Mouse (Mus musculus) gastrocnemius, adult 2 months (tissue): ENCODE data around the gene Neurl3. TPM values are rescaled to one million over a fixed set of nuclear protein-coding genes. Genes with fewer than 3 reads are reported as not detected.

Experiments used
- DNase-seq: peaks from one replicate; pipeline ENCODE4 v3.0.0; 2022
- H3K27ac ChIP-seq: fragments of 200-600 bp; 2 replicates; pipeline ENCODE4 v1.8.1; 2022; ENCODE audit warnings: mild to moderate bottlenecking
- H3K4me3 ChIP-seq: fragments of 200-600 bp; 2 replicates; pipeline ENCODE4 v1.8.1; 2022; ENCODE audit warnings: mild to moderate bottlenecking, moderate library complexity
- CTCF ChIP-seq: fragments of 200-600 bp; IDR thresholded peaks from 2 replicates; pipeline ENCODE4 v1.8.1; 2022; ENCODE audit warnings: antibody characterized with exemption, mild to moderate bottlenecking, moderate library complexity
- intact Hi-C: fragments of 180-260 bp; cut with DNase I; formaldehyde crosslinking; loops from one replicate; pipeline ENCODE4 v1.15.1; 2025
- total RNA-seq, 2 experiments: library from RNA; stranded (reverse); gene quantifications; 2 replicates each; pipeline ENCODE4 v1.2.3; 2021

Neurl3 gene
- total RNA-seq, 2 experiments from 2014 or later: 0.41 to 0.59 TPM

DNA sequence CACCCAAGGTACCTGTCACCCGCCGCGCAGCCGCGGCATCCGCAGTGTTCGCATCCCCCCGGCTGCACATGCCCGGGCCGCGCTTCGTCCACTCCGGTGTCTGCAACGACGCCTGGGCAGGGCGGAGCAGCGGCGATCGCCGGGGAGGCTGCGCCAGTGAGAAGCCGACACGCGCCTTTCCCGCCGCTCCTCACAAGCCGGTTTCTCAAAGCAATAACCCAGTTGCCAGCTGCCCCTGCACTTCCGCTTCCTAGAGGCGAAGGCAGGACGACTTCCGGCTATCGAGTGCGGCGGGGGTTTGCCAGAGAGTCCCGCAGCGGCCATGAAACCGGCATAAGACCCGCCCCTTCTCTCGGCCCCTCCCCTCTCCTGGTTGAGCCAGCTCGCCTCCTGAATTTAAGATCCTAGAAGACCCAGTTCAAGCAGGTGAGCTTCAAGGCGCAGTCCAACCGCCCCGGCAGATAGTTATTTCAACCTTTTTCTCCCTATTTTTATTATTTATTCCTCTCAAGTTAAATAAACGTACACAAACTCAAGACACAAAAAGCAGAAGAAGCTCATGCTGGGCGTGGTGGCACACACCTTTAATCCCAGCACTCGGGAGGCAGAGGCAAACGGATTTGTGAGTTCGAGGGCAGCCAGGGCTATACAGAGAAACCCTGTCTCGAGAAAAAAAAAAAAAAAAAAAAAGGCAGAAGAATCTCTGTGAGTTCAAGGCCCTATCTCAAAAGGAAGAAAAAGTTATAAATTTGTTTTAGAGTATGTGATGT is 30.2 kb downstream of the Neurl3 start, which contains the start of gene Uggt1:
TSS of gene Uggt1 (minus strand) at position 663 of the 770 bp plus-strand sequence.
- H3K4me3 ChIP-seq: peak within 1 kb of the TSS; percentile 89
- H3K27ac ChIP-seq: peak within 1 kb of the TSS; percentile 87
- peak; percentile 96 for DNase-seq
- no peak for TF ChIP-seq CTCF
- intact Hi-C loops: no loop called here

GRCm38 (mm10) chr1:36243447-36244057 is 30.9 kb downstream of the Neurl3 start:
- TF ChIP-seq CTCF: no peak

GRCm38 (mm10) chr1:36241903-36242429 is 32.5 kb downstream of the Neurl3 start:
- H3K4me3 ChIP-seq: no peak overlapping the region
- intact Hi-C loops: no loop called here
- no peak overlapping the region for H3K27ac ChIP-seq
- TF ChIP-seq CTCF: no peak
- no peak for DNase-seq

More at GRCm38 (mm10) chr1:36243447-36244057, 30.9 kb downstream of the Neurl3 start:
- Histone ChIP-seq H3K4me3 (peak overlapping the region; percentile 89), H3K27ac (peak overlapping the region; percentile 87)
- DNase-seq: no peak
- intact Hi-C loops: no loop called here

DNA sequence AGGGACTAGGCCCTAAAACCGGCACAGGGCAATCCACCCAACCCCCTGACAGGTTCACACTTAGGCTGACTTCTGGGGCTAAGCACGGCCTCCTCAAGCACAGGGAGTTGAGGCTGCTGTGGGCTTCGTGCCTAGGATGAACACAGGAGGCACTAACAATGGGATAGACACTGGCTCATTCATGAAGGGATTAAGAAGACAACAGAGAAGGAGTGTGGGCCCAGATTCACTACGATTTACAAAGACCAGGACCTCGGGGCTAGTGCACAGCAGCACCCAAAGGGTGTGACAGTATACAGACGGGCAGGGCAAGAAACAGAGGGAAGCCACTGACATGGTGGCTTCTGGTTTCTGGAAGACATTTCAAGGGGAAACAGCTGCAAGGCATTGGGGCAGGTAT is 34.3 kb downstream of the Neurl3 start:
- TF ChIP-seq CTCF: no peak
- DNase-seq: no peak
- intact Hi-C loops: no loop called here
- no peak overlapping the region for H3K4me3 ChIP-seq
- no peak overlapping the region for H3K27ac ChIP-seq

GRCm38 (mm10) chr1:36239396-36239795 is 35.1 kb downstream of the Neurl3 start:
- no peak overlapping the region for H3K27ac ChIP-seq
- no peak overlapping the region for H3K4me3 ChIP-seq
- intact Hi-C loops: no loop called here
- no peak for DNase-seq
- TF ChIP-seq CTCF: no peak

- DNase-seq: no peak
- intact Hi-C loops: no loop called here
- H3K4me3 ChIP-seq: peak overlapping the region; percentile 25; the same call in 1 of the 2 replicates
- TF ChIP-seq CTCF: no peak
- peak overlapping the region; percentile 62 for H3K27ac ChIP-seq
These were observed 38.6 kb downstream of the Neurl3 start for GRCm38 (mm10) chr1:36235855-36236254.

- Histone ChIP-seq H3K27ac (peak overlapping the region; percentile 62), H3K4me3 (peak overlapping the region; percentile 25; the same call in 1 of the 2 replicates)
- no peak for TF ChIP-seq CTCF
- DNase-seq: no peak
- intact Hi-C loops: no loop called here
These were observed 39.3 kb downstream of the Neurl3 start for GRCm38 (mm10) chr1:36235057-36235639.

GRCm38 (mm10) chr1:36233218-36233617 is 41.3 kb downstream of the Neurl3 start:
- intact Hi-C loops: no loop called here
- no peak for DNase-seq
- Histone ChIP-seq H3K4me3 (no peak overlapping the region), H3K27ac (no peak overlapping the region)
- TF ChIP-seq CTCF: no peak

DNA sequence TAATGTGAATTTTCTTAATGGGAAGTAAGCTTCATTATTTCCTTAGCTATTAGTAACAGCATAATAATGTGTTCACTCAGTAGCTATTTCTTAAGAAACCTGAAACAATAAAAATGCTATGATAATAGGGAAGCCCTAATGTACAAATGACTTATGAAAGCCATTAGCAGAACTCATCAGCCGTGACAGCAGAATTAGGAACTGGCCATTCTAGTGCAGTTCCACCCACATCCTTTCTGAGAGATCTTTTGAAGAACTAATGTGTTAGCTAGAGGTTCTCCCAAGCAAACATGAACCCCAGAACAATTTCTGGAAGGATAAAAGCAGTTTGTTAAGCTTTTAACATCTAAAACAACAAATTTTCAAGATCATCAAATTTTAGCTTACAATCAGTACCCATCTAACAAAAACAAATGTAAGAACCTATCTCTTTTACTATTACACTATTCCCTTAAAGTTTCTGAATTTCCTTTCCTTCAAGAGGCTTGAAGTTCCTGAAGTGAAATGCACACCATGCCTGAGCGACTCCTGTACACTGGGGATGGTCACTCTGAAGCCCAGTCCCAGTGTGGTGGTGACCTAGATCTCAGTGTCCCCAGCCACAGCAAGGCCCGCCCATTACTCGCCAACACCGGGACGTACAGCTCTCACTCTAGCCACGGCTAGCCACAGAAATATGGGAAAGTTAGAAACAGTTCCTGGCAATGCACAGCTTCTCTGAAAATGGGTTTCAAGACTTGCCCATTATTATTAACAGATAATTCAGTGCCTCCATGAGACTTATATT is 43.4 kb downstream of the Neurl3 start:
- peak; percentile 68 for DNase-seq
- no peak for TF ChIP-seq CTCF
- Histone ChIP-seq H3K4me3 (no peak overlapping the region), H3K27ac (peak overlapping the region; percentile 71)
- intact Hi-C loops: no loop called here

DNA sequence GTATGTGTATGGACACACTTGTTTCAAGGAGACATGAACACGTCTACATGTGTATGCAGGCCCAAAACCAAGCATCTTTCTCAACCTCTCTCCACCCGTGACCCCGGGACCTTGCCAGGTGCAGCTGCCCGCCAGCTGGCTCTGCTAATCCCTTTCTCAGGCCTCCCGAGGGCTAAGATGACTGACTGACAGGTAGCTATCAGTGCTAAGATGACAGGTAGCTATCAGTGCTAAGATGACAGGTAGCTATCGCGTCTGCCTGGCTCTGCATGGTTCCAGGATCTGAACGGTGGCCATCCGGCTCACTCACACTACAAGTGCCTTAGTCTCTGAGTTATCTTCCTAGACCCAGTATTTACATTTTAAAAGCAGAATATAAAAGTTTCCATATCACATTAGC is 46.0 kb downstream of the Neurl3 start:
- Histone ChIP-seq H3K4me3 (no peak overlapping the region), H3K27ac (no peak overlapping the region)
- no peak for TF ChIP-seq CTCF
- intact Hi-C loops: no loop called here
- DNase-seq: peak; percentile 43

GRCm38 (mm10) chr1:36224648-36225047 is 49.8 kb downstream of the Neurl3 start:
- Histone ChIP-seq H3K27ac (no peak overlapping the region), H3K4me3 (no peak overlapping the region)
- intact Hi-C loops: no loop called here
- peak; percentile 53 for TF ChIP-seq CTCF
- DNase-seq: no peak

Other genes starting within 250 kb of the Neurl3 start
- 10 to 100 TPM; 20.7 to 22.0 TPM for gene Hs6st1, start 206.3 kb downstream of the Neurl3 start, total RNA-seq
- 10 to 100 TPM; 27.6 to 29.1 TPM for gene Uggt1, start 30.0 kb downstream of the Neurl3 start, total RNA-seq
- gene Arid5a, start 33.1 kb upstream of the Neurl3 start, total RNA-seq: 10 to 100 TPM in 1 of 2 experiments, 1 to 10 TPM in 1; 7.0 to 18.6 TPM
- 10 to 100 TPM; 37.7 to 39.6 TPM for gene Kansl3, start 94.5 kb upstream of the Neurl3 start, total RNA-seq
- gene Fer1l5, start 97.6 kb upstream of the Neurl3 start, total RNA-seq: not detected
- 10 to 100 TPM; 16.4 to 26.7 TPM for gene Lman2l, start 170.6 kb upstream of the Neurl3 start, total RNA-seq
- gene Cnnm4, start 196.9 kb upstream of the Neurl3 start, total RNA-seq: 10 to 100 TPM in 1 of 2 experiments, 1 to 10 TPM in 1; 4.1 to 11.0 TPM
- gene Cnnm3, start 237.2 kb upstream of the Neurl3 start, total RNA-seq: 10 to 100 TPM in 1 of 2 experiments, 1 to 10 TPM in 1; 9.7 to 12.0 TPM